Mouse (Mus musculus) subcutaneous adipose tissue, adult 2 months (tissue): ENCODE data around the gene Gng11. TPM values are rescaled to one million over a fixed set of nuclear protein-coding genes. Genes with fewer than 3 reads are reported as not detected.

Source experiments
- polyA plus RNA-seq: library from polyadenylated mRNA; depleted of rRNA; stranded (reverse); fragments of >200 nt; gene quantifications from 2 replicates; pipeline ENCODE4 v1.2.3, GENCODE M21; 2012; ENCODE audit warnings: low replicate concordance; rRNA removed

Gng11 gene
- 11.6 and 12.8 TPM in 2 replicates for polyA plus RNA-seq

DNA sequence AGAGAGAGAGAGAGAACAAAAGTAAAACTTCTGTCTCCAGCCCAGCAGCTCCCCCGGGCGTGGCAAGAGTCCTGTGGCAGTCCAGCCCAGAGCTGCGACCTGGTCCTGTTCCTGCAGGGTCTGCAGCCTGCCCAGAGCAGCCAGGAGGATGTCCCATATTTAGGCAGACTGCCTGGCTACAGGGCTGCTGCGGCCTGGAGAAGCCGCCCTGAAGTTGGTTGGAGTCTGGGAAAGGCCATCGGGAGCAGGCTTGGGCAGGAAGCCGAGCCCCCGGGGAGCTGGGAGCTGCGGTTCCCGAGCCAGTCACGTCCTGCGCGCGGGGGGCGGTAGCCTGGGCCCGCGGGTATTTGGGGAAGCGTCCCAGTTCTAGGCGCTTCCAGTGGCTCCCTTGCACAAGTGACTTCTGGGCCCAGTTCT, at the start of gene Gng11:
Gng11 (plus strand) TSS at position 15 of the 417 bp plus-strand sequence.

DNA sequence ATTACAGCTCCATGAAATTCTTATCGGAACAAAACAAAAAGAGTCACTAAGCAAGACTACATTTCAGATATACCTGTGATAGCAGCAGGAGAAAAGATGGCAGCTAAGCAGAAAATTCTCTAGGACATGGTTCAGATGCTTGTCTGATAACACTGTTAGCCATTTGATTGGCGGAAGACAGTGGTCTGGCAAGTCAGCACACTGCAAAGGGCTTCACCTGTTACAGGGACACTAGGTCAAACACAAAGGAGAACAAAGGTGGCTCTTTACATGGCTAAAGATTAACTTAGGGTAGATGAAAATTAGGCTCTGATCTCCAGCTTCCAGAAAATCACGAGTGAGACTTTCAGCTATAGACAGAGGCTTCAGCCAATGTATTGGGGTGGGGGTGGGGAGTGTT, 15.0 kb upstream of the Gng11 start, which contains the start of gene Tfpi2:
Tfpi2 (minus strand) TSS at position 170 of the 400 bp plus-strand sequence.

DNA sequence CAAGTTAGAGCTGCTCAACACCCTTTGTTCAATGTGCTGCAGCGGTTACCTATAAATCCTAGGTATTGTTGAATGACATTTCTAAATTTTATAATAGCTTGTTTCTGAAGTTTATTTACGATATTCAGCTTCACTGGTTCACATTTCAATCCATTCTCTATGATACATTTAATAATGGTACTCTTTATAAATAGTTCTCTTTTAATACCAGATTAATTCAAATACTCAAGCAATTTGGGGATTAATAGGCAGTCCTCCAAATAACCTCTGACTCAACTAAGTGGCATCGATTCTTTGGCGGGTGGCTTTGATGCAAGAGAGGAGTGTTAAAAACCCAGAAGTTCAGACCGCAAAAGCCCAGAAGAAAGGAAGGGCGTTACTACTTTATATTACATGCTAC, 10.2 kb upstream of the Gng11 start, which contains the start of gene Gngt1:
Gngt1 (plus strand) TSS at position 301 of the 400 bp plus-strand sequence.

Other genes with a start within 250 kb of the Gng11 start
- not detected in 2 replicates for gene Calcr, start 239.2 kb upstream of the Gng11 start, polyA plus RNA-seq
- 4.4 and 4.8 TPM in 2 replicates for gene Tfpi2, start 15.0 kb upstream of the Gng11 start, polyA plus RNA-seq
- not detected in 2 replicates for gene Gngt1, start 10.1 kb upstream of the Gng11 start, polyA plus RNA-seq
- 21.3 and 21.6 TPM in 2 replicates for gene Bet1, start 83.1 kb downstream of the Gng11 start, polyA plus RNA-seq